Mouse (Mus musculus): Measurements from ENCODE around the gene Armh1. TPM values are rescaled to one million over a fixed set of nuclear protein-coding genes. Genes with fewer than 3 reads are reported as not detected.
A peak's percentile ranks its signal among the peaks of the same experiment; 100 is the strongest.

Gene Armh1
- polyA plus RNA-seq, 1 experiment: not detected

GRCm38 (mm10) chr4:117209592-117209991 lies 42.3 kb downstream of the Armh1 start:
- H3K36me3 ChIP-seq (ENCODE audit: control insufficient read depth, insufficient read depth): no peaks in the 10 kb centered on the region
- H3ac ChIP-seq (ENCODE audit: control insufficient read depth, insufficient read length, low read depth): no peak overlapping the region
- no peak overlapping the region for H3K4me3 ChIP-seq (ENCODE audit: insufficient read depth, poor library complexity, severe bottlenecking)
- no peaks in the 10 kb centered on the region for H3K79me2 ChIP-seq (ENCODE audit: control insufficient read depth, insufficient read depth)
- no peaks in the 10 kb centered on the region for H3K79me3 ChIP-seq (ENCODE audit: low read depth)
- TF ChIP-seq USF1 (IDR thresholded peaks at IDR 0.05; ENCODE audit: low read depth) (no peak), MYOG (IDR thresholded peaks at IDR 0.05; ENCODE audit: control insufficient read depth, extremely low read depth, insufficient read length) (no peak), FOSL1 (IDR thresholded peaks at IDR 0.05; ENCODE audit: insufficient read depth, low read length, poor library complexity, severe bottlenecking) (no peak), CEBPB (IDR thresholded peaks at IDR 0.05; ENCODE audit: low read depth) (no peak), MYOD1 (IDR thresholded peaks at IDR 0.05; ENCODE audit: control insufficient read depth, insufficient read length, low read depth) (no peak), MAX (IDR thresholded peaks at IDR 0.05) (no peak), CTCF (IDR thresholded peaks at IDR 0.05; ENCODE audit: control insufficient read depth, insufficient read depth, insufficient read length) (no peak)
- H3K27me3 ChIP-seq (ENCODE audit: control insufficient read depth, insufficient read depth, insufficient read length): peaks cover 4% of the 10 kb centered on the region

GRCm38 (mm10) chr4:117202992-117203354 lies 49.0 kb downstream of the Armh1 start:
- H3K4me3 ChIP-seq (ENCODE audit: insufficient read depth, poor library complexity, severe bottlenecking): no peak overlapping the region
- no peaks in the 10 kb centered on the region for H3K36me3 ChIP-seq (ENCODE audit: control insufficient read depth, insufficient read depth)
- H3K27me3 ChIP-seq (ENCODE audit: control insufficient read depth, insufficient read depth, insufficient read length): no peaks in the 10 kb centered on the region
- H3ac ChIP-seq (ENCODE audit: control insufficient read depth, insufficient read length, low read depth): no peak overlapping the region
- TF ChIP-seq CEBPB (IDR thresholded peaks at IDR 0.05; ENCODE audit: low read depth) (no peak), MYOD1 (IDR thresholded peaks at IDR 0.05; ENCODE audit: control insufficient read depth, insufficient read length, low read depth) (no peak), USF1 (IDR thresholded peaks at IDR 0.05; ENCODE audit: low read depth) (no peak), FOSL1 (IDR thresholded peaks at IDR 0.05; ENCODE audit: insufficient read depth, low read length, poor library complexity, severe bottlenecking) (no peak), MAX (IDR thresholded peaks at IDR 0.05) (no peak), CTCF (IDR thresholded peaks at IDR 0.05; ENCODE audit: control insufficient read depth, insufficient read depth, insufficient read length) (no peak), MYOG (IDR thresholded peaks at IDR 0.05; ENCODE audit: control insufficient read depth, extremely low read depth, insufficient read length) (no peak)
- no peaks in the 10 kb centered on the region for H3K79me2 ChIP-seq (ENCODE audit: control insufficient read depth, insufficient read depth)
- H3K79me3 ChIP-seq (ENCODE audit: low read depth): no peaks in the 10 kb centered on the region

GRCm38 (mm10) chr4:117202046-117202991 lies 49.6 kb downstream of the Armh1 start:
- Histone ChIP-seq H3K79me3 (ENCODE audit: low read depth) (no peaks in the 10 kb centered on the region), H3ac (ENCODE audit: control insufficient read depth, insufficient read length, low read depth) (peak overlapping the region; percentile 22)

GRCm38 (mm10) chr4:117191804-117192203 lies 60.1 kb downstream of the Armh1 start:
- no peak overlapping the region for H3K4me3 ChIP-seq (ENCODE audit: insufficient read depth, poor library complexity, severe bottlenecking)
- H3ac ChIP-seq (ENCODE audit: control insufficient read depth, insufficient read length, low read depth): no peak overlapping the region
- no peaks in the 10 kb centered on the region for H3K79me3 ChIP-seq (ENCODE audit: low read depth)
- no peaks in the 10 kb centered on the region for H3K36me3 ChIP-seq (ENCODE audit: control insufficient read depth, insufficient read depth)
- no peaks in the 10 kb centered on the region for H3K79me2 ChIP-seq (ENCODE audit: control insufficient read depth, insufficient read depth)
- no peaks in the 10 kb centered on the region for H3K27me3 ChIP-seq (ENCODE audit: control insufficient read depth, insufficient read depth, insufficient read length)
- TF ChIP-seq MYOD1 (IDR thresholded peaks at IDR 0.05; ENCODE audit: control insufficient read depth, insufficient read length, low read depth) (no peak), CEBPB (IDR thresholded peaks at IDR 0.05; ENCODE audit: low read depth) (no peak), USF1 (IDR thresholded peaks at IDR 0.05; ENCODE audit: low read depth) (no peak), CTCF (IDR thresholded peaks at IDR 0.05; ENCODE audit: control insufficient read depth, insufficient read depth, insufficient read length) (no peak), FOSL1 (IDR thresholded peaks at IDR 0.05; ENCODE audit: insufficient read depth, low read length, poor library complexity, severe bottlenecking) (no peak), MYOG (IDR thresholded peaks at IDR 0.05; ENCODE audit: control insufficient read depth, extremely low read depth, insufficient read length) (no peak), MAX (IDR thresholded peaks at IDR 0.05) (no peak)

More at GRCm38 (mm10) chr4:117202046-117202991, 49.6 kb downstream of the Armh1 start:
- Histone ChIP-seq H3K27me3 (ENCODE audit: control insufficient read depth, insufficient read depth, insufficient read length) (no peaks in the 10 kb centered on the region), H3K4me3 (ENCODE audit: insufficient read depth, poor library complexity, severe bottlenecking) (no peak overlapping the region), H3K79me2 (ENCODE audit: control insufficient read depth, insufficient read depth) (no peaks in the 10 kb centered on the region), H3K36me3 (ENCODE audit: control insufficient read depth, insufficient read depth) (no peaks in the 10 kb centered on the region)
- peak; percentile 17 for TF ChIP-seq USF1 (IDR thresholded peaks at IDR 0.05; ENCODE audit: low read depth)
- no peak for TF ChIP-seq MAX (IDR thresholded peaks at IDR 0.05)
- TF ChIP-seq CEBPB (IDR thresholded peaks at IDR 0.05; ENCODE audit: low read depth): peak; percentile 95
- no peak for TF ChIP-seq MYOD1 (IDR thresholded peaks at IDR 0.05; ENCODE audit: control insufficient read depth, insufficient read length, low read depth)
- no peak for TF ChIP-seq FOSL1 (IDR thresholded peaks at IDR 0.05; ENCODE audit: insufficient read depth, low read length, poor library complexity, severe bottlenecking)
- no peak for TF ChIP-seq CTCF (IDR thresholded peaks at IDR 0.05; ENCODE audit: control insufficient read depth, insufficient read depth, insufficient read length)
- TF ChIP-seq MYOG (IDR thresholded peaks at IDR 0.05; ENCODE audit: control insufficient read depth, extremely low read depth, insufficient read length): no peak

GRCm38 (mm10) chr4:117190660-117191059 lies 61.3 kb downstream of the Armh1 start:
- TF ChIP-seq MYOG (IDR thresholded peaks at IDR 0.05; ENCODE audit: control insufficient read depth, extremely low read depth, insufficient read length) (no peak), MYOD1 (IDR thresholded peaks at IDR 0.05; ENCODE audit: control insufficient read depth, insufficient read length, low read depth) (no peak), USF1 (IDR thresholded peaks at IDR 0.05; ENCODE audit: low read depth) (no peak), FOSL1 (IDR thresholded peaks at IDR 0.05; ENCODE audit: insufficient read depth, low read length, poor library complexity, severe bottlenecking) (no peak), CTCF (IDR thresholded peaks at IDR 0.05; ENCODE audit: control insufficient read depth, insufficient read depth, insufficient read length) (no peak), MAX (IDR thresholded peaks at IDR 0.05) (no peak), CEBPB (IDR thresholded peaks at IDR 0.05; ENCODE audit: low read depth) (no peak)
- H3K79me2 ChIP-seq (ENCODE audit: control insufficient read depth, insufficient read depth): no peaks in the 10 kb centered on the region
- no peak overlapping the region for H3K4me3 ChIP-seq (ENCODE audit: insufficient read depth, poor library complexity, severe bottlenecking)
- H3K36me3 ChIP-seq (ENCODE audit: control insufficient read depth, insufficient read depth): no peaks in the 10 kb centered on the region
- no peak overlapping the region for H3ac ChIP-seq (ENCODE audit: control insufficient read depth, insufficient read length, low read depth)
- H3K79me3 ChIP-seq (ENCODE audit: low read depth): no peaks in the 10 kb centered on the region
- H3K27me3 ChIP-seq (ENCODE audit: control insufficient read depth, insufficient read depth, insufficient read length): no peaks in the 10 kb centered on the region
